Mouse (Mus musculus) thymus, postnatal 0 days (tissue): ENCODE results near the gene Kif5a. TPM values are rescaled to one million over a fixed set of nuclear protein-coding genes. Genes with fewer than 3 reads are reported as not detected.
A peak's percentile ranks its signal among the peaks of the same experiment; 100 is the strongest.

Source experiments
- DNase-seq: peaks from one replicate; pipeline ENCODE4 v3.0.0-alpha.2; 2015; ENCODE audit warnings: low spot score
- polyA plus RNA-seq: library from polyadenylated mRNA; unstranded; fragments of >200 nt; fragmentation: Nextera tagmentation; extraction: Ambion mirVana; gene quantifications from 2 replicates; pipeline ENCODE4 v1.2.1, GENCODE M21; 2015

The Kif5a gene
- polyA plus RNA-seq, 1 experiment from 2014 or later, result 0.13 TPM

- no peak for DNase-seq
Observed at GRCm38 (mm10) chr10:127218339-127218738, 44.8 kb downstream of the Kif5a start.

DNA sequence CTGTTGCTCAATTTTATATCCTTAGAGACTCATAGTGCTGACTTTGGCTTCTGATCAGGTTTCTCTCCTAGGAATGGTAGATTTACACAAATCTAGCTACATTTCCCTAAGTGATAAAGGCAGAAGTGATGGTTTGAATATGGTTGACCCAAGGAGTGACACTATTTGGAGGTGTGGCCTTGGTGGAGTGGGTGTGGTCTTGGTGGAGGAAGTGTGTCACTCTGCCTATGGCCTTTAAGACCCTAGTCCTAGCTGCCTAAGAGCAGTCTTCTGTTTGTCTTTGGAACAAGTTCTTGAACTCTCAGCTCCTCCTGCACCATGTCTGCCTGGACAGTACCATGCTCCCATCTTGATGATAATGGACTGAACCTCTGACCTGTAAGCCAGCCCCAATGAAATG is 46.0 kb downstream of the Kif5a start:
- DNase-seq, result no peak

- DNase-seq, result no peak
Observed at GRCm38 (mm10) chr10:127216456-127216855, 46.7 kb downstream of the Kif5a start.

- no peak for DNase-seq
Observed at GRCm38 (mm10) chr10:127214422-127214803, 48.7 kb downstream of the Kif5a start.

GRCm38 (mm10) chr10:127213704-127214421 is 49.3 kb downstream of the Kif5a start:
- no peak for DNase-seq

DNA sequence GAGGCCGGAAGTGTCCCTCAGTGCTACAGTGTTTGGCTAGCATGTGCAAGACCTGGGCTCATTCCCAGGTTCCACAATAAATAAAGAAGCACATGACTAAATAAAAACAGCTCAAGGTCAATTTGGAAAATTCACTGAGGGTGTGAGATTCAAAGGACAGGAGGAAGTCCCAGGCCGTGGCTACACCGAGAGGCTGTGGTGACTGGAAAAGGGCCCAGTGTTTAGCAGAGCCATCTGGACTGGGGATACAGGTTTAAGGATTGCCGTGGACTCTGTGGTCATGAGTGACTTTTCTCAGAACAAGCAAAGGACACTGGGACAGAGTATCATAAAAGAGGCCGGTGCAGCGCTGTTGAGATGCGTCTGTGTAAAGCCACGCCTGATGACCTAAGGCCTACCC is 49.9 kb downstream of the Kif5a start:
- DNase-seq, result no peak

GRCm38 (mm10) chr10:127211414-127211854 is 51.7 kb downstream of the Kif5a start, which contains the start of gene Pip4k2c:
TSS of gene Pip4k2c (minus strand) at chr10:127211585.
- DNase-seq, result peak; percentile 91

- no peak for DNase-seq
Observed at GRCm38 (mm10) chr10:127210961-127211405, 52.2 kb downstream of the Kif5a start.

DNA sequence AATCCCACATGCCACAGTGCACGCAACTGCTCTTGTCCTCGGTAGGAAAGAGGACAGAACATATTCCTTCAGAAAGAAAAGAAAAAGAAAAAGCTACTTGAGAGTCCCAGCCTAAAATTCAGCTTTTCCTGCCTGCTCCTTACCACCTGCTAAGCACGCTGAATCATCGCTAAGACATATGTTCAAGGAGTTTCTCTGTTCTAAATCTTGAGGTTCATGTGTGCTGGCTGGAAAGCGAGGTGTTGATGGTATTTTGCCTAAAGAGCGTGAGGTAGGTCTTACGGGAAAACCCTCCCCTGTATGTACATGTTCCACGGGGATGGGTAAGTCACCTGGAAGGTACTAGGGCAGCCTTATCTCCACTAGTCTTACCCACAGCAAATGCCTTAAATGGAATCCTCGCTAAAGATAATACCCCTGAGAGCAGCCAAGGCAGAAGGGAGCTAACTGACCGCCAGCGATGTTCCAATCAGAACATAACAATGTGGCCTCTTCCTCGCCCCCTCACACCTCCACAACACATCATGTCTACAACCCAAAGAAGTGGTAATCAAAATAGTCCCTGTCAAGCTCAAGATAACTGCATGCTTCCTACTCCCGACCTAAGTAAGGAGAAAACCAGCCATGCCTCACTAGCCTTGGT is 53.1 kb downstream of the Kif5a start:
- DNase-seq, result no peak

DNA sequence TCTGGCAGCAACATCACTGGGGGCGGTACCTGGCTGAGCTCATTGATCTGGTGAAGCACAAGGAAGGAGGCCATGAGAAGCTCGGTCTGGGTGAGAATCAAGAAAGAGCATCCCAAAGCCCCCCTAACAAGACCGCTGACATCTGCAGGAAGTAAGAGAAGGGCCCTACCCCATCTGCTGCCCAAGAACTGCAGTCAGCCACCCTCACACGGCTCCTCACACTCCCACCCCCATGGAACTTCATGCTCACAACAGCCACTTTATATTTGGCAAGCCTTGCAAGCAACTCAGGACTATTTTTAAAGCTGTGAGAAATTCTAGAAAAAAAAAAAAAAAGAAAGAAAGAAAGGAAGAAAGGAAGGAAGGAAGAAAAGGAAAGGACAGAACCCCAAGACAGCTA is 54.2 kb downstream of the Kif5a start:
- no peak for DNase-seq

GRCm38 (mm10) chr10:127205373-127205772 is 57.8 kb downstream of the Kif5a start:
- DNase-seq, result no peak

DNA sequence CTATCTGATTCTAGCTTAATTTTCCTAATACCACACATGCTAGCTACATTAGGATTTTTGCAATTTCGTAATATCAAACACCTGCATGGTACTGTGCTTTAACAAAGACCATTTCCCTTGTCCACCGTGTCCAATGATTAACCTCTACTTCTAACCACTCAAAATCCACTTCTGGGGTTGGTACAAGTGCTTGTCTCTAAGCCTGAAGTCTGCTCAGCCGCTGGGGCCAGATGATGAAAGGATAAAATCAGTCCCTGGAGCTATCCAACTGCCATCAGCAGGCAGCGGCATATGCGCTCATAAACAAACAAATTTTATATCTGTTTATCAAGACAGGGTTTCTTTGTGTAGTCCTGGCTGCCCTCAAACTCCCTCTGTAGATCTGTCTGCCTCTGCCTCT is 58.6 kb downstream of the Kif5a start:
- DNase-seq, result no peak

- no peak for DNase-seq
Observed at GRCm38 (mm10) chr10:127203106-127203505, 60.0 kb downstream of the Kif5a start.

GRCm38 (mm10) chr10:127200279-127200678 is 62.9 kb downstream of the Kif5a start:
- DNase-seq, result no peak

GRCm38 (mm10) chr10:127199474-127199873 is 63.7 kb downstream of the Kif5a start:
- no peak for DNase-seq

DNA sequence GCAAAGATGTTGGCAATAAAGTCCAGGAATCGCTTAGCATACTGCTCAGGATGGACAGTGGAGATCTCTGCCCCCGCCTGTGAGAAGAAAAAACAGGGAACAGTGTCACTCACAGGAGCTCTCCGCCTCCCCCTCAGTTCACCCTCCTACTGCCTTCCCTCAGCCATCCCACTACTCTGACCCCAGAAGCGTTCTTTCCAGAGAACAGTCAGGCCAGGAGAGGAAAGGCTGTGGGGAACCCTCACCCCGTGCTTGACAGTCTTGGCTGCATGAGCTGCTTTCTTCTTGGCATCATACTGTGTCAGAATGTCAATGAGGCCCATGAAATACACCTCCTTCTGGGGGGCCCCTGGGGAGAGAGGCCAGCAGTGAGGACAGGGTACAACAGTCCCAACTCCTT is 64.1 kb downstream of the Kif5a start:
- DNase-seq, result no peak

DNA sequence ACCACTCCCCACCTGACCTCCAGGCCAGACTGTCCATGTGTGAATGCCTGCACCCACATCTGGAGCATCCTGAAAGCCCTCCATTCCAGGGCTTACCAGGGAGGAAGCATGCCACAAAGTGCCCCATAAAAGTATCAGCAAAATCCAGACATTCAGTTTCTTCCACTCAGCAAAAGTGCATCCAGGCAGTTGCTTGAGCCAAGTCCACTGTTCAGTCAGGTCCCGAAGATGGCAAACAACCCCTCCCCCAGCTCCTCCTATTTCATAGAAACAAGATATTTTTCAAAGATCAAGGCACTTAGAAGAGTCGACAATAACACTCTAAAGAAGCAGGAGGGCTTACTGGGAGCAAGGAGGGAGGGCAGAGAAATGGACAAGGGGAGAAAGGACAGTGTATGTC is 64.7 kb downstream of the Kif5a start:
- DNase-seq, result no peak

DNA sequence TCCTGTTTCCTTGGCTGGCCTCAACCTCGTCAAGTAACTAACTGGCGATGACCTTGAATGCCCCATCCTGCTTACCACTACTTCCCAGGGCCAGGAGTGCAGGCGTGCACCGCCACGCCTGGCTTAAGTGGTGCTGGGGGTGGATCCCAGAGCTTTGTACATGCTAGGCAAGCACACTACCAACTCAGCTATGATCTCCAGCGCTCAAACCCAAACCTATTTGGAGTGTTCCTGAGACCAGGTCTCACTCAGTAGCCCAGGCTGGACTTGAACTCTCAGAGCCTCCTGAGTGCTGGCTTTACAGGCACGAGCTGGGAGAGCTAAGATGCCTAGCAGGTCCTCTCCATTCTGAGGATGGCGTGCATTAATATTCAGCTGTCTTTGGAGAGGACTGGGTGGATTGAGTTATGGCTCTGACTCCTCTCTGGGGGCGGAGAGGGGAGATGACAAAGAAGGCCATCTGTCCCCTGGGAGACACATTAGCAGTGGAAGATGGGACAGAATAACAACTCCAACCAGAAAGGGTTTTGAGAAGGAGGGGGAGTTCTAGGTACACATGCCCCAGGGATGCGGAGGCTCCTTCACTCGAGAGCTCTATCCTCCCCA is 65.5 kb downstream of the Kif5a start:
- no peak for DNase-seq

GRCm38 (mm10) chr10:127197104-127197503 is 66.0 kb downstream of the Kif5a start:
- no peak for DNase-seq

- no peak for DNase-seq
Observed at GRCm38 (mm10) chr10:127196392-127196791, 66.8 kb downstream of the Kif5a start.

GRCm38 (mm10) chr10:127195328-127196129 is 67.6 kb downstream of the Kif5a start, which contains the start of gene Dtx3:
TSS of gene Dtx3 (minus strand) at chr10:127195728.
- peak; percentile 45 for DNase-seq
